Mouse (Mus musculus): ENCODE data around the gene Paqr8. TPM values are rescaled to one million over a fixed set of nuclear protein-coding genes. Genes with fewer than 3 reads are reported as not detected.
A peak's percentile ranks its signal among the peaks of the same experiment; 100 is the strongest.

Gene Paqr8
- polyA plus RNA-seq (2017; shearing (Covaris generic)), result 1 to 10 TPM; 2.3 to 4.3 TPM

- ATAC-seq, result peak; percentile 90
These were observed at the start of gene Paqr8 for GRCm38 (mm10) chr1:20890404-20890921. Gene Paqr8, plus strand, starts transcription at chr1:20890606.

GRCm38 (mm10) chr1:20856924-20857902, 33.2 kb upstream of the Paqr8 start:
- ATAC-seq, result no peak

GRCm38 (mm10) chr1:20860775-20861174, 29.6 kb upstream of the Paqr8 start:
- ATAC-seq, result no peak

GRCm38 (mm10) chr1:20861865-20862264, 28.5 kb upstream of the Paqr8 start:
- ATAC-seq, result no peak

DNA sequence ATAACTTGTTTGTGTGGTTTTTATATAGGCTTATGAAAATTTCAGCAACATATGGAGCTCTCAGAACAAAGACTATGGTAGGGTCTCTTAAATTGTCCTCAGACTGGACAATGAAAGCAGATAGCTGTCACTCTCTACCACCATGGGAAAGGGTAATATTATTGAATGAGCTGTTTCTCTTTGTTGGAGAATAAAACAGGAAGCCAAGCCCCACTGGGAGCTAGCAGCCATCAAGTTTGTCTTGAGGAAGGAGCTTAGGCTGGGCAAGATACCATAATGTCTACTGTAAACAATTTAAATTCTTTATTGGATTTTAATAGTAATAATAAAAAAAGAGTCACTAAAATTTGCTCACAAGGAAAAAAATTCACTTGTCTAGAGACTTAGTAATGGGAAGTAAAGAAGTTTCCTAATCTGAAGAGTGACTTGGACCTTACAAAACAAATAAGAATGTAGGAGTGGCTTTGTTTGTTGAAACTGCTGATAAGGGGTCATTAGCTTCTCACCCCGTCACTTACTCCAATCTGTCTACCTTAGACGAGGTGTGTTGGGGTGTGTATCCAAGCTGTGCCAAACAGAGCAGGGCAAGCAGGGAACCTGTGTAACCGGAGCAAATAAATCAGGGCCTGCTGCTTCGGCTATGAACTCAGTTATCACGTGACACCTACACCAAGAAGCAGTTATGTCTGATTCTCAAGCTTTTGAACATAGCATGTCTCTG, 26.8 kb upstream of the Paqr8 start:
- ATAC-seq, result no peak

DNA sequence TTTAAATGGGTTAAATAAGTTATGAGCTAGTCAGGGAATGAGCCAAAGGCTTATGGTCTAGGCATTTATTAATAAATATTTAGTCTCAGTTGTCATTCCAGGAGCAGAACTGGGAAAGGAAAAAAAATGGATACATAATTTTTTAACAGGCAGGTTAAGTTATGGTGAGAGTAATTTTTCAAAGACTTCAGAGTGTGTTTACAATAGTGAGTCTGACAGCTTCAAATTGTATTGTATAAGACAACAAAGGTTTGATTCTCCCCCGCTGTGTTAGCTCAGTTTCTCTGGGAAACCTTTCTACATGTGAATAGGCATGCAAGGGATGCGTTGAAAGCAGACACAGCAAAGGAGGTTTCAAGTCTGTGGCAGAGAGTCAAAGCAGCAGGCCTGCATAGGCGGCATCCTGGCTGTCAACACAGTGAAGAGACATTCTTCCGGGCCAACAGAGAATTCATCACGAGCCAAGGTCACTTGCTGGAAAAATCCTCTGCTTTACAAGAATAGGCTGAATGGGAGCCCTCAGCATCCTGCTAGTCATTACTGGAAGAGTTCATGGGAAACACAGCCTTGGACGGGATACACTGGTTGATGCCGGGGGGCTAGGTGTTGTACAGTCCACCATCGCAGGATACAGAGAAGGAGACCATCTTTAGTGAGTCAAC, 23.0 kb upstream of the Paqr8 start:
- ATAC-seq, result no peak

DNA sequence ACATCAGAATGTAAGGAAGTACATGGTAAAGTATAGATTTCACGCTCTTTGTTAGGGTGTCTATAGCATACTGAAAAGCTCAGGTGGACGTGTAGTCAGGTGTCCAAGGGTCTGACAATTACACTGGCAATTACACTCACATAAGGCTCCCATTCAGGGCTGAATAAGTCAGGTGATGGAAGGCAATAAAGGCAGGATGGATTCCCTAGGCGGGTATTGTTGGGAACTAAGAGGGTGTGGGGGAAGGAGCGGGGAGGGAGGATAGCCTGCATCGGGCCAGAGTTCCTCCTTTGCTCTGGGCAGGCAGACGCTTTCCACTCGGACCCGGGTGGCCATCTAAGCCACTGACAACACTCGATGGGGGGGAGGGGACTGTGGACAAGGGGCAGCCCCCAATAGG, 22.4 kb upstream of the Paqr8 start:
- no peak for ATAC-seq

GRCm38 (mm10) chr1:20870887-20871286, 19.5 kb upstream of the Paqr8 start:
- ATAC-seq, result no peak

GRCm38 (mm10) chr1:20872496-20872895, 17.9 kb upstream of the Paqr8 start:
- no peak for ATAC-seq

- no peak for ATAC-seq
These were observed 16.3 kb upstream of the Paqr8 start for GRCm38 (mm10) chr1:20874061-20874460.

DNA sequence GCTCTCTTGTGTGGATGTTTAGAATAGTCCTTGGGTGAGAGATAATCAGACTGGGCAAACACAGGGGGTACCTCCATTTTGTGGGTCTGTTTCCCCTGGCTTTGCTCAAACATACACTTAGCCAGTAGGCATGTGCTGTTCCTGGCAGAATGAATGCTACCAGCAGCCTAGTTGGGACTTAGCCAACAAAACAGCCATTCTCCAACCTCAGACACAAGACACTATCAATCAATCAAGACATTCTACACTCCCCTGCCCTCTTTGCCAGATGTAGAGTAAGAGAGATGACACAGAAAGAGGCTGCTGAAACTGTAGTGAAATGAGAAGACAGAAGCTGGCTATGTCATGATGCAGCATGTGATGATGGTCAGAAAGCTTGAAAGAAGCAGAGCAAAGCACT, 13.1 kb upstream of the Paqr8 start:
- ATAC-seq, result no peak

DNA sequence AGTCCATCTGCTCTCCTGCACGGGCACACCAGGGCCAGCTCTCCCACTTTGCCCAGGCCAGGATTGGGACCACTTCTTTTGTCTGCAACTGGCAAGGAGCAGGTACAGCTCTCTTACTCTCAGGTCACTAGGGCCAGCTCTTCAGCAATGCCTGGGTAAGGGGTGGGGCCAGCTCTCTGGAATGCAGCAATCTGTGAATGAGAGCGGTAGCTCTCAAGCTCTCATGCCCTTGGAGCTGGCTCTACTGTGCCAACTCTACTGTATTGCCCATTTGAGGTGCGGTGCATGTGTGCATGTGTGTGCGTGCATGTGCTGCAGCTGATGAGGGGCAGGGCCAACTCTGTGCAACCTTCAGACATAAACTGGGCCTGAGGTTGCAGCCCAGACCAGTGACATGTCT, 11.0 kb upstream of the Paqr8 start:
- no peak for ATAC-seq

DNA sequence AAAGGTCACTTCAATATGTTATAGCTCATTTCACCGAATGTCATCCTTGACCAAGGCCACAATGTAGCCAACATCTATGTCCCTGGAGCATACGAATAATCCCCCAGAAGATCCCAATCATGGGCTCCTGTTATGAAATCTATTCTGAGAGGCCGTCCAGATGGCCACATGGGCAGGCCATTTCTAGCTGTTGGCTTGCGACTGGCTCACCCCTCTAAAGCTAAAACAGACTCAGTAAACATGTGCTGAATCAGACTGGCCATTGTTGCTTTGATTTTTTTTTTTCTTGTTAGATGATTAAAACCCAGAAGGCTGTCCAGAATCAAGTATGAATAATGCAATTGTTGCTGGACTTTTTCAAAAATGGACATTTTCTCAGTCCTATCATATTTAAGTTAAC, 7.3 kb upstream of the Paqr8 start:
- no peak for ATAC-seq

GRCm38 (mm10) chr1:20889677-20890403, 566 bp upstream of the Paqr8 start:
- ATAC-seq, result no peak

GRCm38 (mm10) chr1:20890941-20891399, 564 bp downstream of the Paqr8 start:
- ATAC-seq, result peak; percentile 60

GRCm38 (mm10) chr1:20893059-20893458, 2.7 kb downstream of the Paqr8 start:
- no peak for ATAC-seq

DNA sequence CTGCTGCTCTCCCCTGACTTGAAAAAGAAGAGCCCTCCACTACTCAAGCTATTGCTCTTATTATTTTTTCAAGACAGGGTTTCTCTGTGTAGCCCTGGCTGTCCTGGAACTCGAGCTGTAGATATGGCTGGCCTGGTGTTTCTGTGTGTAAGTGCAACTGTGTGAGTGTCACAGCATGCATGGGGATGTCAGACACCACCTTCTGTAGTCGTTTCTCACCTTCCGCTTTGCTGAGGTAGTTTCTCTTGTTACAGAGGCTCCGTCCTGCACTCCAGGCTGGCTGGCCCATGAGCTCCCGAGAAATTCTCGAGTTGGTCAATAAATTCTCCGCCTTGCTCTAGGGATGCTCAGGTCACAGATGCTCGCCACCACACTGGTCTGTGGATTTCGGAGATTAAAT, 8.0 kb downstream of the Paqr8 start:
- no peak for ATAC-seq

GRCm38 (mm10) chr1:20900336-20900735, 9.9 kb downstream of the Paqr8 start:
- no peak for ATAC-seq

- no peak for ATAC-seq
These were observed 15.2 kb downstream of the Paqr8 start for GRCm38 (mm10) chr1:20905501-20906127.

DNA sequence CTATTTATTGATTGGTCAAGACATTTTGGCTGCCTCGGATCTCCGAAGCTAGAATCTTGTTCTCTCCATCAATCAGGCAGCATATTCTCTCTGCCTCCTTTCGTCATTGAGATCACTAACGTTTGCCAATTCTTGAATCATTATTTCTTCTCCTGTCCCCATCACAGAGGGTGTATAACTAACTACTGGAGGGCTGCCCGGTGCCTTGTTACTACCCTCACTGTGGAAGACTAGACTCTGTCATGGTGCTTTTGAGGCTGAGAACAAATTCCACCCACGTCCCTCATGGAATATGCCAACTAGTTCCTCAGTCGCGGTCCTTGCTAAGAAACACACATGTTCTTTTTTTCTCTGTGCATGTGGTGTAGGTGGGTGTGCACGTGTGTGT, 15.7 kb downstream of the Paqr8 start:
- no peak for ATAC-seq

DNA sequence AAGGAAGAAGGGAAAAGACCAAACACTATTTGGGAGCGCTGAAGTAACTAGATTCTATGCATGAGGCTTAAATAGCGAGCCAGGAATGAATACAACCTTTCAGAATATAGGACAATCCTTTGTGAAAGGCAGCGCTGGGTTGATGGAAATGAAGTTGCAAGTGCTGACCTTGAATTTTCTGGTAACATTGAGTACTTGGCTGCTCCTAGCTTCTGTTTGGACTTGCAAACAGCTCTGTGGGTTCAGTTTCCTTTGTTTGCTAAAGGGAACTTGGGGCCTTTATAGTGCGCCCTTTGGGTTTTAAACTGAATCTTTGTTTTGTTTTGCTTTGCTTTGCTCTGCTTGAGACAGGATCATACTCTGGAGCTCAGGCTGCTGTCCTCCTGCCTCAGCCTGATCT, 18.1 kb downstream of the Paqr8 start:
- no peak for ATAC-seq

DNA sequence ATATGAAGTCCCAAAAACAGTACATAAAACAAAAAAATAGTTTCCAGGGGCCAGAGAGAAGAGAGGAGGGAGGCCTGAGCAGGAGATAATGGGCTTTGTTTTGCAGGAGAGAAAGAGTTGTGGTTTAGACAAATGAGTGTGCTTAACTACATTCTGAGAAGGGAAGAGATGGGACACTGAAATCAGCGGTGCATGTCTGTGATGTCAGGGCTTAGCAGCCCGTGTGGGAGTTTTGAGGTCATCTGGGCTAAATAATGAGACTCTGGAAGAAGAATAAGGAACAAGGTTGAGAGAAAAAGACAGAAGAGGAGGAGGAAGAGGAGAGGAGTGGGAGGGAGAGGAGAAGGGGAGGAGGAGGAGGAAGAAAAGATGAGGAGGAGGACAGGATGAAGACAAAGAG, 21.7 kb downstream of the Paqr8 start:
- no peak for ATAC-seq

Measured in activated CD4-positive, CD25-positive, alpha-beta regulatory T cell, adult 4 months (primary cell).